Mouse (Mus musculus) midbrain, embryonic 11.5 days (tissue): Measurements from ENCODE around the gene Opn4. TPM values are rescaled to one million over a fixed set of nuclear protein-coding genes. Genes with fewer than 3 reads are reported as not detected.
A peak's percentile ranks its signal among the peaks of the same experiment; 100 is the strongest.

ENCODE experiments used
- ATAC-seq: fragments of 200-750 bp; cut with Nextera tagmentation; 2 replicates; pipeline ENCODE4 v1.8.0; 2017; ENCODE audit warnings: moderate TSS enrichment, moderate library complexity; ENCODE audit not compliant: low FRiP score
- DNase-seq: peaks from one replicate; pipeline ENCODE4 v3.0.0; 2015; ENCODE audit warnings: low spot score; ENCODE audit errors: missing footprints
- H3K27ac ChIP-seq: fragments of 300-500 bp; sonication (generic); 2 replicates; pipeline ENCODE4 v1.5.1; 2014; ENCODE audit warnings: low read depth, low read length
- H3K27me3 ChIP-seq: fragments of 300-500 bp; sonication (generic); 2 replicates; pipeline ENCODE4 v1.6.1; 2014; ENCODE audit warnings: mild to moderate bottlenecking, low read length, moderate library complexity, mixed read lengths; ENCODE audit not compliant: control insufficient read depth, insufficient read depth
- H3K36me3 ChIP-seq: fragments of 300-500 bp; sonication (generic); 2 replicates; pipeline ENCODE4 v1.6.1; 2014; ENCODE audit warnings: mild to moderate bottlenecking, low read length, moderate library complexity, mixed read lengths; ENCODE audit not compliant: control insufficient read depth, insufficient read depth
- H3K4me1 ChIP-seq: fragments of 300-500 bp; sonication (generic); 2 replicates; pipeline ENCODE4 v1.6.1; 2014; ENCODE audit warnings: low read length; ENCODE audit not compliant: control insufficient read depth, insufficient read depth
- H3K4me2 ChIP-seq: fragments of 300-500 bp; sonication (generic); 2 replicates; pipeline ENCODE4 v1.6.1; 2014; ENCODE audit warnings: mild to moderate bottlenecking, moderate library complexity
- H3K4me3 ChIP-seq: fragments of 300-500 bp; sonication (generic); 2 replicates; pipeline ENCODE4 v1.5.1; 2014; ENCODE audit warnings: low read depth, low read length
- H3K9ac ChIP-seq: fragments of 300-500 bp; sonication (generic); 2 replicates; pipeline ENCODE4 v1.6.1; 2014; ENCODE audit warnings: low read length
- H3K9me3 ChIP-seq: fragments of 300-500 bp; sonication (generic); 2 replicates; pipeline ENCODE4 v1.6.1; 2016; ENCODE audit warnings: low read length; ENCODE audit not compliant: control insufficient read depth
- WGBS: fragments of 180-500 bp; shearing (Covaris S2); extraction: QIAGEN DNeasy Blood & Tissue Kit; methylation state at CpG from one replicate; pipeline ENCODE4 v1.1.7; 2014; 5-methylcytosine and 5-hydroxymethylcytosine counted together
- polyA plus RNA-seq: library from polyadenylated mRNA; unstranded; fragments of >200 nt; fragmentation: Nextera tagmentation; extraction: Ambion mirVana; gene quantifications from 2 replicates; pipeline ENCODE4 v1.2.1, GENCODE M21; 2014

Opn4 gene
- polyA plus RNA-seq, 1 experiment from 2014 or later, result not detected

DNA sequence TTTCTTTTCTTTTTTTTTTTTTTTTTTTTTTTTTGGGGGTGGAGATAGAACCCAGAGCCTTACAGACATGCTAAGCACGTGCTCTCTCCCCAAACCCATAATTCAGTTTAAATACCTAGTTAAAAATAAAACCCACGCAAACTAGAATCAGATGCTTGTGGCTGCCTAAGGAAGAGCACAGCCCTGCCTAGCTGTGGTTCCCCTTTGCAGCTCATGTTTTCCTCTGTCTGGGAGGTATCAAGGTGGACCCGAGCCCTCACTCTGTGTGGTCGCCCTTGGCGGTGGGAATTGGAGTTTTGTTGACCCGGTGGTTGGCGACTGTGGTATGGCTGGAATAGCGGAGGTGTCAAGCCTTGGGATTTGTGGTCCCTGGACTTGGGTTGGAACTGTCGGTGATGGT lies 41.0 kb downstream of the Opn4 start:
- H3K36me3 ChIP-seq, result no peaks in the 10 kb centered on the region
- no peaks in the 10 kb centered on the region for H3K9me3 ChIP-seq
- H3K4me1 ChIP-seq, result no peaks in the 10 kb centered on the region
- H3K27ac ChIP-seq, result no peak overlapping the region
- H3K4me3 ChIP-seq, result no peak overlapping the region
- 90% methylated on average over 9 of the region's 9 CpGs for WGBS
- H3K4me2 ChIP-seq, result no peak overlapping the region
- ATAC-seq (no peak), DNase-seq (no peak)
- H3K27me3 ChIP-seq, result no peaks in the 10 kb centered on the region
- no peak overlapping the region for H3K9ac ChIP-seq

DNA sequence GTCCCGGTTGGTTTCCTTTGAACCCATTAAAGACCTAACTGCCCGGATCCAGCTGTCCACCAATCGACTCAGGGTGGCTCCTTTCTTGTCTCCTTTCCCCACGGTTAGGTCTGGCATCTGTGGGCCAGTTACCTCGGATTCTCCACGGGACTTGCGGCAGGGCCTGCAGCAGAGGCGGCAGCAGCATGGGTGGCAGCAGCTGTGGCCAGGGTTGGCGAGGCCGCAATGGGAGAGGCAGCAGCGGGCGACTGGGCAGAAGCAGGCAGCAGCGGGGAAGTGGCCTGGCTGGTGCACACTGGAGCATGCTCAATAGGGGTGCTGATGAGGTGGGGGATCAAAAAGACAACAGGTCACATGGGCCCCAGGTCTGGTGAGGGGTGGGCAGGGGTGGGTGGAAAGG lies 44.7 kb downstream of the Opn4 start:
- Histone ChIP-seq H3K9me3 (no peaks in the 10 kb centered on the region), H3K27me3 (no peaks in the 10 kb centered on the region), H3K27ac (no peak overlapping the region), H3K4me3 (no peak overlapping the region), H3K4me1 (no peaks in the 10 kb centered on the region), H3K4me2 (no peak overlapping the region), H3K36me3 (no peaks in the 10 kb centered on the region), H3K9ac (no peak overlapping the region)
- ATAC-seq (no peak), DNase-seq (no peak)
- WGBS, result 74% methylated on average over 13 of the region's 13 CpGs

DNA sequence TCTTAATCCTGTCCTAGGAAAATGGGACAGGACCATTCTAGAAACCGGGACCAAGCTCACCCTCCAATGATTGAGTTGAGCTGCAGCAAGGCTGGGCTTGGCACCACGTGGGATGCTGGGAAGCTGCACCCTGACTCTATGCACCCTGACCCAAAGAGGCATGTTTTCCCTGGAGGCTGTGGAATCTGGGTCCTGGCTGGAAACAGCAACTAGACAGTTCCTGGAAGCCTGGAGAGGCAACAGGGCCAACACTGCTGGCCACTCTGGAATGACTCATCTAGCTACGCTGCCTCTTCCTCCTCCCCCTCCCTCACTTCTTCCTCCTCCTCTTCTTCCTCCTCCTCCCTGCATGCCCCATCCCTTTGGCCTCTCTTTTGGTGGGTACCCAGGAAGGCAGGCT lies 45.9 kb downstream of the Opn4 start:
- no peak for ATAC-seq
- Histone ChIP-seq H3K4me1 (no peaks in the 10 kb centered on the region), H3K27me3 (no peaks in the 10 kb centered on the region), H3K27ac (no peak overlapping the region), H3K9ac (no peak overlapping the region), H3K9me3 (no peaks in the 10 kb centered on the region), H3K36me3 (no peaks in the 10 kb centered on the region), H3K4me3 (no peak overlapping the region), H3K4me2 (no peak overlapping the region)
- WGBS, result 70% methylated on average over 3 of the region's 3 CpGs
- no peak for DNase-seq

DNA sequence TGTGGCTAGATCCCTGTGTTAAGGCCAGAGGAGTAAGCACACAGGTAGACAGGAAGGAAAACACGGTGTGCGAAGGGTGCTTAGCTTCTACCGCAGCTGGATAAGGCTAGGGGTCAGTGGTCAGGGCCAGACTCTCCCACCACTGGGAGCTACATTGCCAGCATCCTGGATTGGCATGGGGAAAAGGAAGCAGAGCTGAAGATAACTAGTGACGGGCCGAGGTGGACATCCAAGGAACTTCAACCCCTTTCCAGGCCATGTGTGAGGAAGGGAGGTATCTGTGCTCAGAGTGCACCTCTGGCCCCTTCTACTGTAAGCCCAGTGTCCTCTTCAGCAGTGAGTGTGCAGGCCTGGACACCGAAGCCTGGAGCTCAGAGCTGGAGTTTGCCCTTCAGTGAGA lies 46.5 kb downstream of the Opn4 start:
- Histone ChIP-seq H3K27me3 (no peaks in the 10 kb centered on the region), H3K4me3 (no peak overlapping the region), H3K9me3 (no peaks in the 10 kb centered on the region), H3K36me3 (no peaks in the 10 kb centered on the region), H3K4me1 (no peaks in the 10 kb centered on the region), H3K27ac (no peak overlapping the region), H3K9ac (no peak overlapping the region), H3K4me2 (no peak overlapping the region)
- ATAC-seq (no peak), DNase-seq (no peak)
- 85% methylated on average over 6 of the region's 6 CpGs for WGBS

DNA sequence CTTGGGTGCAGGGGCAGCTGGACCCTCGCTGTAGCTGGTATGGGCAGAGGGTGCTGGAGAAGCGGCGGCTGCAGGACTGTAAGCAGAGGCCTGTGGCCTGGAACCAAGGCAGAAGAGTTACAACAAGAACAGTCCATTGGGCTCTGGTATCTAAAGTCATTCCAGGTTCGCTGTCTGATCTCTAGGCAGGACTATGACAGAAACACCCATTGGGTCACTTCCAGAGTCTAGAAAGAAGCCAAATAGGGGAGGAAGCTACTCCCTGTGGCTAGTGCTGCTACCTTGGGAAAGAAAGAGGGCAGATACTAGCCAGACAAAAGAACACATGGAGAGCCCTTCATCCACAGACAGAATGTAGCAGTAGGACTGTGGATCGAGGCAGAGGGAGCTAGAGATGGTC lies 47.7 kb downstream of the Opn4 start:
- H3K4me3 ChIP-seq, result no peak overlapping the region
- H3K27me3 ChIP-seq, result no peaks in the 10 kb centered on the region
- H3K4me2 ChIP-seq, result no peak overlapping the region
- DNase-seq (no peak), ATAC-seq (no peak)
- H3K27ac ChIP-seq, result no peak overlapping the region
- no peaks in the 10 kb centered on the region for H3K4me1 ChIP-seq
- 84% methylated on average over 5 of the region's 5 CpGs for WGBS
- no peaks in the 10 kb centered on the region for H3K36me3 ChIP-seq
- H3K9ac ChIP-seq, result no peak overlapping the region
- no peaks in the 10 kb centered on the region for H3K9me3 ChIP-seq

DNA sequence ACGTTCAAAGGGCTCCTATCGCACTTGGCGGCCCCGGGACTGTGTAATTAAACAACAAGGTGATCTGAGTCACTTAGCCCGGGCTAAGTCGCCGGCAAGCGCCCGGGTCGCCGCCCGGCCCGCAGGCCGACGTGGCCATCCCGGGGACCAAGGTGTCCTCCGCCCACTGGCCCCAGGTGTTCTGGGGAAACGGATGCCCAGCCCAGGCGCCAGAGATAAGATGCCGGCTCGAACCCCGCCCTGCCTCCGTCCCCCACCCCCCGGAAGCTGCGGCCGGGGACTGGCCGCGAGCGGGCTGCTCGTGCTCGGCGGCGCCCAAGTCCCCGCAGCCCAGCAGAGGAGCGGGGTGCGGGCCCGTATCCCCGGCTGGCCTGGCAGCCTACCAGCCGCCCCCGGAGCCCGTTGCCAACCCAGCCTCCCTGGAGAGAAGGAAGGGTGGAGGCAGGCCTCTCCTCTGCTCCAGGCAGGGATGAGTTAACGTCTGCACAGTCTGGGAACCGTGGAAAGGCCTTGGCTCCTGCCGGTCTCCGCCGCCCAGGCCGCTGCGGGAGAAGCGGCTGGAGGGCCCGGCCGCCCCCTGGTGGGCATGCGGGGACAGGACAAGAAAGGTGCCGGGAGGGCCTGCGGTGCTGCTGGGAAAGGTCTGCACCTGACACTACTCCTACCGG lies 50.8 kb downstream of the Opn4 start:
- H3K27ac ChIP-seq, result 0 out of 2 replicates have a peak overlapping the region, but pooled peaks have one; percentile 6
- no peaks in the 10 kb centered on the region for H3K27me3 ChIP-seq
- H3K9me3 ChIP-seq, result no peaks in the 10 kb centered on the region
- peak overlapping the region; percentile 69 for H3K4me3 ChIP-seq
- WGBS, result under 1% methylated on average over 53 of the region's 55 CpGs
- peak; percentile 96 for ATAC-seq
- H3K36me3 ChIP-seq, result no peaks in the 10 kb centered on the region
- no peaks in the 10 kb centered on the region for H3K4me1 ChIP-seq
- peak overlapping the region; percentile 73 for H3K9ac ChIP-seq
- DNase-seq, result peak; percentile 99
- peak overlapping the region; percentile 79 for H3K4me2 ChIP-seq

DNA sequence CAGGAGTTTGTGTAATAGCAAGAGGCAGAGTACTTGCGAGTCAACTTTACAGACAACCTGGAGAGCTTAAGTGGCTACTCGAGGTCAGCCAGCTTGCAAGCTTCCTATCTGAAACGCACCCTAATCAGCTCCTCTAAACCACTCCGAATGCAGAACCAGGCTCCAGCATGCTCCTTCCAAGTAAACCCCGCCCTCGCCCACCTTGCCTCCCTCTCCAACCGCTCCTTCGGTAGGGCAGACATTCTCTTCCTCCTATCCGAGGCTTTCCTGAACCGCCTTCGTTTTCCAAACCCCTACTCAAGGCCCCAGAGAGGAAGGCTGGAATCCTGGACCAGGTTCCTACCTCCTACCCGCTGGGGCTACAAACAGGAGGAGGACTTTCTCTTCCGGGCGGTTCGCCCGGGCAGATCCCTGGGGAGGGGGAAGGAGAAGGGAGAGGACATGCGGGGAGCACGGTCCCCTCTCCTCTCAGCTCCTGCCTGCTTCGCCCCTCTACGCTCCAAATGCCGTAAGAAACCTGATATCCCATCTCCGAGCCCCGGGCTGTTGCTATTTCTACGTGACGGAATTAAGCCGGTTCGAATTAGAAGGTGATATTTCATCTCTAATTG lies 51.4 kb downstream of the Opn4 start:
- H3K27me3 ChIP-seq, result no peaks in the 10 kb centered on the region
- WGBS, result under 1% methylated on average over 27 of the region's 27 CpGs

DNA sequence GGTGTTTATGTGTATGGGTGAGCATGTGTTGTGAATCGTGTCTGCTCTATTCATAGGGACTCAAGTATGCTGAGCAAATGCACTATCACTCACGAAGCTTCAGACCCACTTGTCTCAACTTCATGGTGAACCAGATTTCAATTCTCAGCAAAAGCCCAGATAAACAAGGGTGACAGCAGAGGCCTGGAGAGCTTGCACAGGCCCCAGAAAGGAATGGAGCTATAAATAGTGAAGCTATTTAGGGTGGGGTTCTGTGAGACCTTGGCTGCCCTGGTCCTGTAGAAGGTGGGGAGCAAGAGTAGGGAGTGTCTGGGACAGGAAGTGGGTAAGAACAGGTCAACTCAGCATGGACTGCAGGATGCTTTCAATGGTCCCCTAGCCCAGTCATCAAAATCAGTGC lies 55.4 kb downstream of the Opn4 start:
- H3K36me3 ChIP-seq, result no peaks in the 10 kb centered on the region
- H3K9me3 ChIP-seq, result no peaks in the 10 kb centered on the region
- no peak overlapping the region for H3K4me2 ChIP-seq
- DNase-seq, result no peak
- no peak overlapping the region for H3K9ac ChIP-seq
- 74% methylated on average over 2 of the region's 2 CpGs for WGBS
- no peak overlapping the region for H3K4me3 ChIP-seq
- H3K27ac ChIP-seq, result no peak overlapping the region
- no peaks in the 10 kb centered on the region for H3K27me3 ChIP-seq
- no peak for ATAC-seq
- H3K4me1 ChIP-seq, result no peaks in the 10 kb centered on the region

More for the DNA sequence above, 51.4 kb downstream of the Opn4 start:
- ATAC-seq, result peak; percentile 69
- DNase-seq, result peak; percentile 97
- H3K36me3 ChIP-seq, result no peaks in the 10 kb centered on the region
- no peaks in the 10 kb centered on the region for H3K9me3 ChIP-seq
- peak overlapping the region; percentile 69 for H3K4me3 ChIP-seq
- H3K27ac ChIP-seq, result no peak overlapping the region
- peak overlapping the region; percentile 79 for H3K4me2 ChIP-seq
- H3K9ac ChIP-seq, result peak overlapping the region; percentile 73
- H3K4me1 ChIP-seq, result no peaks in the 10 kb centered on the region

DNA sequence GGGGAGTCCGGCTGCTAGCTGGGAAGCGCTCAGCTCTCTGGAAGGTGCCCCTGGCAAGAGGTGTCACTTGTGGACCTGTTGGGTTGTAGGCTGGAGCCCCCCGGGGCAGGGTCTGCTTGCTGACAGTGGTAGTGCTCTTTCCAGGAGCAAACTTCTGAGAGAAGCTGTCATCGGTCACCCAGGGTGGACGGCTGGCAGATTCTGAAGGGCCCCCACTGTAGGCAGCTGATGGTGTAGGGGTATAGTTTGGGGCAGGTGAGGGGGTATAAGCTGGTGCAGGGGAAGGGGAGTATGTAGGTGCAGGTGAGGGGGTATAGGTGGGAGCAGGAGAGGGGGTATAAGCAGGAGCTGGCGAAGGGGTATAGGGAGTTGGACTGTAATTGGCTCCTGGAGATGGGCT lies 55.9 kb downstream of the Opn4 start:
- no peaks in the 10 kb centered on the region for H3K36me3 ChIP-seq
- no peaks in the 10 kb centered on the region for H3K4me1 ChIP-seq
- DNase-seq (no peak), ATAC-seq (no peak)
- no peaks in the 10 kb centered on the region for H3K9me3 ChIP-seq
- H3K9ac ChIP-seq, result no peak overlapping the region
- no peak overlapping the region for H3K4me3 ChIP-seq
- H3K27me3 ChIP-seq, result no peaks in the 10 kb centered on the region
- no peak overlapping the region for H3K27ac ChIP-seq
- 85% methylated on average over 6 of the region's 6 CpGs for WGBS
- no peak overlapping the region for H3K4me2 ChIP-seq
